ENCODE assay signal across 8 mouse cellular contexts in genomic region chr6:144753963-144754296, GRCm38 (mm10). TPM values are rescaled to one million over a fixed set of nuclear protein-coding genes. Genes with fewer than 3 reads are reported as not detected.
DNase-seq lines count a peak whose midpoint lies in the region; ATAC-seq lines count a peak whose summit lies in the region.

No protein-coding gene starts in this region.

- peaks cover 21% of the 10 kb centered on the region; the same call in 1 of the 2 replicates for H3K4me1 ChIP-seq in kidney, embryonic 15.5 days

- H3K27me3 ChIP-seq in kidney, embryonic 15.5 days: no peaks in the 10 kb centered on the region

- 38% methylated on average over 3 of the region's 3 CpGs for WGBS in kidney, embryonic 15.5 days

- no peaks in the 10 kb centered on the region for H3K36me3 ChIP-seq in kidney, embryonic 15.5 days

- no peak overlapping the region for H3K9ac ChIP-seq in kidney, embryonic 15.5 days

- H3K27ac ChIP-seq in kidney, embryonic 15.5 days: peak overlapping the region; percentile 51; the same call in 1 of the 2 replicates

- intact Hi-C loops in heart, postnatal 25 days (cut with DNase I): no loop called here

- DNase-seq in heart, adult 8-10 months (ENCODE audit: low spot score): peak; percentile 62
- no peak for DNase-seq in heart, postnatal 25 days (ENCODE audit: low spot score)
- DNase-seq in embryo, embryonic 9.5 days (ENCODE audit: extremely low spot score): peak; percentile 45
- peak; percentile 78 for DNase-seq in lung, postnatal 36 days
- no peak for DNase-seq in spleen, adult 18-20 months
- DNase-seq in Muller cell, postnatal 12 days (ENCODE audit: inconsistent ontology term): no peak
- DNase-seq in cerebellum, adult 9-11 months: no peak

- no peak overlapping the region for H3K4me3 ChIP-seq in kidney, embryonic 15.5 days (replicated peaks)

- H3K4me2 ChIP-seq in kidney, embryonic 15.5 days: no peak overlapping the region

- no peak for ATAC-seq in kidney, embryonic 15.5 days (replicated peaks; ENCODE audit: low FRiP score)

- no peaks in the 10 kb centered on the region for H3K9me3 ChIP-seq in kidney, embryonic 15.5 days (replicated peaks)

RNA-seq across cellular contexts. Expression of gene Sox5, which starts 27.8 kb away (rescaled TPM):
- total RNA-seq in heart, adult 8-10 months (2022): 1 to 10 TPM; 1.1 to 3.1 (median 2.2) TPM
- 1 to 10 TPM; 2.8 to 2.9 TPM for total RNA-seq in heart, postnatal 25 days (2021)
- 14.1 and 14.3 TPM in 2 replicates for polyA plus RNA-seq in kidney, embryonic 15.5 days (2015; fragmentation: Nextera tagmentation; extraction: Ambion mirVana)

Comparison
In these comparisons a context has a peak if more than half of its experiments do, and no peak if none do; other contexts are left out.
1. DNase-seq: peak in heart, adult 8-10 months (single experiment), embryo, embryonic 9.5 days (single experiment) and lung, postnatal 36 days (single experiment); none in heart, postnatal 25 days (single experiment), spleen, adult 18-20 months (0 of 2), Muller cell, postnatal 12 days (single experiment) and cerebellum, adult 9-11 months (single experiment).